Mouse (Mus musculus): ENCODE measurements around the gene Tep1. TPM values are rescaled to one million over a fixed set of nuclear protein-coding genes. Genes with fewer than 3 reads are reported as not detected.
"Not testable (repeated sequence)": the region's sequence is repeated elsewhere in the genome, so short reads cannot be mapped to it uniquely, and the experiment has no call there.

Gene Tep1
- total and polyA plus RNA-seq, 2 experiments = 9.0 to 13.1 TPM

DNA sequence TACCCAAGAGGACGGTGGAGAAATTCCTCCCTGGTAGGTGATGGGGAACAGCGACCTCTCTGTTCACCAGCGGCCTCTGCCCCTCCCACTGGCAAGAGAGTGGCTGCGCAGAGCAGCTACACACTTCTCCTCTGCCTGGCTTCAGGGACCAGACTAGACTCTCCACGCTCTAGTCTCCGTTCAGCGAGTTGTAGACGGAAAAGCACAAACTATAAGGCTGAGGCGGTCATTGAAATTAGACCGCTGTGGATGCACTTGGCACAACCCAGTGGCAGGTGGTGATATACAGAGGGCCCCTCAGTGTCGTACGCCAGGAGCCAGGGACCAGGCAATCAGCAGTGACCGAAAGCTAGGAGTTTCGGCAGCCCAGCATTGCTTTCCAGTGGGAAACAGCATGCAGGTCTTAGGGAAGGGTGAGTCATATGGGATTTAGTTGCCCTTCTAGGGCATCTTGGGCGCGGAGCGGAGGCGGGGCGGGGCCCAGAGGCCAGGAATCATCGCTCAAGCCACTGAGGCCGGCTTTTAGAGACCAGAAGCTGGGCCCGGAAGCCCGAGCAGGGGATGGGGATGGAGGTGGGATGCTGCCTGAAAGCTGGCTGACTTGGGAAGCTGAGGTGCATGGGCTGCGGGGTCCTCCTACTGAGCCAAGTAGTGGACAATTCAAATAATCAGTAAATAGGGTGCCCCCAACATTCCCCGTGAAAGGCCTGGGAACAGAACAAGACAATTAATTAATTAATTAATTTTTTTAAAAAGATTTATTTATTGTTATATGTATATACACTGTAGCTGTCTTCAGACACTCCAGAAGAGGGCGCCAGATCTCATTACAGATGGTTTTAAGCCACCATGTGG, 33.8 kb upstream of the Tep1 start:
- Histone ChIP-seq H3K36me3 (ENCODE audit: control insufficient read depth, insufficient read depth, low read length) (no peaks in the 10 kb centered on the region), H3K79me2 (ENCODE audit: control insufficient read depth, insufficient read depth, low read length) (no peaks in the 10 kb centered on the region), H3K4me3 (ENCODE audit: insufficient read depth, low read depth, low read length) (peak overlapping the region; percentile 6), H3K27me3 (ENCODE audit: control insufficient read depth, insufficient read depth, low read length) (no peaks in the 10 kb centered on the region), H3K9ac (ENCODE audit: low read depth, low read length) (peak overlapping the region; percentile 18; the same call in 1 of the 2 replicates), H3K4me1 (ENCODE audit: control insufficient read depth, insufficient read depth, low read length) (no peaks in the 10 kb centered on the region), H3K27ac (replicated peaks; ENCODE audit: insufficient read depth, low read depth, low read length) (no peak overlapping the region)
- peak; percentile 35 for DNase-seq (ENCODE audit: extremely low read depth, low read depth, low spot score)
- TF ChIP-seq POLR2A (IDR thresholded peaks at IDR 0.05; ENCODE audit: extremely low read depth, insufficient read depth, low read length) (no peak), CTCF (IDR thresholded peaks at IDR 0.05; ENCODE audit: low read depth, low read length) (peak; percentile 74)
- 18% methylated on average over 26 of the region's 26 CpGs for WGBS

DNA sequence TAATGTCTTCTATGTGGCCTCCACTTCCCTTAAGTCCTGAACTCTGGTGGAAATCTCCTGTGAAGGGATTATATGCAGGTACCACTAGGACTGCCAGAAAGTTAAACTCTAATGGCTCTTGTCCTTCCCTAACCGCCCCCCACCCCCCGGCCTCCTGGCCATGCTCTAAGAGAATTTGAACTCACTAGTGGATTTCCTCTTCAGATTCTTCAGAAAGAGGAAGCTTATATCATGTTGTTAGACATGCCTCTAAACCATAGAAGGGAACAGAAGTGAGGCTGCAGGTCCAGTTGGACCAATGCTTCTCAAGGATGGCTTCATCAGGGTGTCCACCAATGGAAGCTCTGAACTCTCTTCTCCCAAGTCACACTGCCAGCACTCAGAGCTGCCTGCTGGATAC, 27.6 kb upstream of the Tep1 start:
- not testable (repeated sequence) for H3K4me3 ChIP-seq (ENCODE audit: insufficient read depth, low read depth, low read length); DNase-seq (ENCODE audit: extremely low read depth, low read depth, low spot score)
- WGBS = 91% methylated on average over 2 of the region's 2 CpGs

DNA sequence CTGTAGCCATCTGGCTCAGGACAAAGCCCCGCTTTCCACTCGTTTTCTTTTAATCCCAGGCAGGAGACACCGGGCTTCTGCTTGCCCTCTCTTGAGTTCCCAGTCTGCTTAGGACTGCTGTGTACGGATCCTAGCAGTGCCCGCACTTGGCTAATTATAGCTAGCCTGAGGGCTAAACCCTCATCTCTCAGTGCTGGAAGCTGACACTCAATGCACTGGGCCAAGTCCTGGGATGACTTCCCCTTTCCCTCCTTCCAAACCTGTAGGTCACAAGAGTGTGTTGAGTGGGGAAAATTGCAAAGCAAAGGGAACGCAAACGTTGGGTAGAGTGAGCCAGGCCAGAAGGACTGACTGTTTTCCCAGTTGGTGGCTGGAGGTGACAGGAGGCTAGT, 27.0 kb upstream of the Tep1 start, which contains the start of gene Klhl33:
Gene Klhl33 (minus strand): TSS at position 134 of the 392 bp plus-strand sequence.
- H3K4me1 ChIP-seq (ENCODE audit: control insufficient read depth, insufficient read depth, low read length) = peaks cover 9% of the 10 kb centered on the region
- H3K9ac ChIP-seq (ENCODE audit: low read depth, low read length) = peak within 1 kb of the TSS; percentile 40
- TF ChIP-seq CTCF (IDR thresholded peaks at IDR 0.05; ENCODE audit: low read depth, low read length) (no peak), POLR2A (IDR thresholded peaks at IDR 0.05; ENCODE audit: extremely low read depth, insufficient read depth, low read length) (no peak)
- peak within 1 kb of the TSS; percentile 67 for H3K27ac ChIP-seq (replicated peaks; ENCODE audit: insufficient read depth, low read depth, low read length)
- H3K27me3 ChIP-seq (ENCODE audit: control insufficient read depth, insufficient read depth, low read length) = no peaks in the 10 kb centered on the region
- 71% methylated on average over 7 of the region's 7 CpGs for WGBS
- H3K4me3 ChIP-seq (ENCODE audit: insufficient read depth, low read depth, low read length) = peak within 1 kb of the TSS; percentile 47
- no peaks in the 10 kb centered on the region for H3K79me2 ChIP-seq (ENCODE audit: control insufficient read depth, insufficient read depth, low read length)
- DNase-seq (ENCODE audit: extremely low read depth, low read depth, low spot score) = no peak
- H3K36me3 ChIP-seq (ENCODE audit: control insufficient read depth, insufficient read depth, low read length) = no peaks in the 10 kb centered on the region

More for the DNA sequence above, 27.6 kb upstream of the Tep1 start:
- H3K27ac ChIP-seq (replicated peaks; ENCODE audit: insufficient read depth, low read depth, low read length); H3K4me1 ChIP-seq (ENCODE audit: control insufficient read depth, insufficient read depth, low read length); H3K27me3 ChIP-seq (ENCODE audit: control insufficient read depth, insufficient read depth, low read length); H3K9ac ChIP-seq (ENCODE audit: low read depth, low read length); H3K79me2 ChIP-seq (ENCODE audit: control insufficient read depth, insufficient read depth, low read length); H3K36me3 ChIP-seq (ENCODE audit: control insufficient read depth, insufficient read depth, low read length): not testable (repeated sequence)

DNA sequence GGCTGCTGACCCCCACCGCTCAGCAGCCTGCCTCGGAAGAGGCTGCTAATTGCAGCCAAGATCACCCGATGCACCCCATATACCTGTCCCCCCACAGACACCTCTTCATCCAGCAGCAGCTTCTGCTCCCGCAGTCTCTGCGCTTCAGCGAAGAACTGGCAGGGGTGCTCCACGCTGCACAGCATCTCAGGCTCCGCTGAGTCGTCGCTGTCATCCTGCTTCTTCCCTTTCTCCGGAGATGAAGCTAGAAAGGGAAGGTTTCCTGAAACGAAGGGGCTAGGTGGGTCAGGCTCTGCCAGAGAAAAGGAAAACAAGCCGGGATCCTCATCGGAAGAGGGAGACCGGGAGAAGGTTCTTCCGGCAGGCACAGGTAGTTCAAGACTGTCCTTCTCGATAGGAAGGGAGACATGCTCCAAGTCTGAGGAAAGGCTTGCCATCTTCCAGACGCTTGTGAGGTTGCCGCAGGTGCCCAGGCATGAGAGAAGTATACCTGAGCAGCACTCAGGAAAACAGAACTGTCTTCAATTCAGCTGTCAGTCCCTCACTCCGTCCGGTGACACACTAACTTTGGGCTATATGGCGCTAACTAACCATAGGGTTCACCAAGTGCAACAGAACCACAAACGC, 26.5 kb upstream of the Tep1 start:
- H3K27me3 ChIP-seq (ENCODE audit: control insufficient read depth, insufficient read depth, low read length) = no peaks in the 10 kb centered on the region
- 48% methylated on average over 23 of the region's 23 CpGs for WGBS
- peaks cover 9% of the 10 kb centered on the region for H3K4me1 ChIP-seq (ENCODE audit: control insufficient read depth, insufficient read depth, low read length)
- H3K36me3 ChIP-seq (ENCODE audit: control insufficient read depth, insufficient read depth, low read length) = no peaks in the 10 kb centered on the region
- no peak for DNase-seq (ENCODE audit: extremely low read depth, low read depth, low spot score)
- peak overlapping the region; percentile 40 for H3K9ac ChIP-seq (ENCODE audit: low read depth, low read length)
- TF ChIP-seq POLR2A (IDR thresholded peaks at IDR 0.05; ENCODE audit: extremely low read depth, insufficient read depth, low read length) (no peak), CTCF (IDR thresholded peaks at IDR 0.05; ENCODE audit: low read depth, low read length) (no peak)
- peak overlapping the region; percentile 47; the same call in 1 of the 2 replicates for H3K4me3 ChIP-seq (ENCODE audit: insufficient read depth, low read depth, low read length)
- no peaks in the 10 kb centered on the region for H3K79me2 ChIP-seq (ENCODE audit: control insufficient read depth, insufficient read depth, low read length)
- peak overlapping the region; percentile 67 for H3K27ac ChIP-seq (replicated peaks; ENCODE audit: insufficient read depth, low read depth, low read length)

GRCm38 (mm10) chr14:50895985-50896746, 25.8 kb upstream of the Tep1 start:
- TF ChIP-seq POLR2A (IDR thresholded peaks at IDR 0.05; ENCODE audit: extremely low read depth, insufficient read depth, low read length) (no peak), CTCF (IDR thresholded peaks at IDR 0.05; ENCODE audit: low read depth, low read length) (no peak)
- Histone ChIP-seq H3K79me2 (ENCODE audit: control insufficient read depth, insufficient read depth, low read length) (no peaks in the 10 kb centered on the region), H3K27ac (replicated peaks; ENCODE audit: insufficient read depth, low read depth, low read length) (peak overlapping the region; percentile 67), H3K27me3 (ENCODE audit: control insufficient read depth, insufficient read depth, low read length) (no peaks in the 10 kb centered on the region), H3K4me3 (ENCODE audit: insufficient read depth, low read depth, low read length) (peak overlapping the region; percentile 47), H3K9ac (ENCODE audit: low read depth, low read length) (peak overlapping the region; percentile 42), H3K4me1 (ENCODE audit: control insufficient read depth, insufficient read depth, low read length) (peaks cover 9% of the 10 kb centered on the region), H3K36me3 (ENCODE audit: control insufficient read depth, insufficient read depth, low read length) (no peaks in the 10 kb centered on the region)
- DNase-seq (ENCODE audit: extremely low read depth, low read depth, low spot score) = peak; percentile 98
- WGBS = 5% methylated on average over 19 of the region's 19 CpGs

Data from liver, adult 2 months (tissue).